Mouse (Mus musculus) liver, postnatal 0 days (tissue): ENCODE data around the gene Ptbp2. TPM values are rescaled to one million over a fixed set of nuclear protein-coding genes. Genes with fewer than 3 reads are reported as not detected.

Experiments
- ATAC-seq: fragments of 200-750 bp; cut with Nextera tagmentation; 2 replicates; pipeline ENCODE4 v1.8.0; 2017; ENCODE audit warnings: mild to moderate bottlenecking, moderate library complexity
- DNase-seq: peaks from one replicate; pipeline ENCODE4 v3.0.0-alpha.2; 2016
- H3K27ac ChIP-seq: fragments of 300-500 bp; sonication (generic); 2 replicates; pipeline ENCODE4 v1.5.1; 2014; ENCODE audit warnings: antibody characterized with exemption, moderate library complexity, mild to moderate bottlenecking, low read depth
- H3K27me3 ChIP-seq: fragments of 300-500 bp; sonication (generic); 2 replicates; pipeline ENCODE4 v1.6.1; 2014; ENCODE audit warnings: low read length, control low read depth, mixed read lengths; ENCODE audit not compliant: insufficient read depth
- H3K36me3 ChIP-seq: fragments of 300-500 bp; sonication (generic); replicated peaks from 2 replicates; pipeline ENCODE4 v1.6.1; 2014; ENCODE audit warnings: mild to moderate bottlenecking, control low read depth, low read length, moderate library complexity, mixed read lengths; ENCODE audit not compliant: insufficient read depth
- H3K4me1 ChIP-seq: fragments of 300-500 bp; sonication (generic); 2 replicates; pipeline ENCODE4 v1.6.1; 2014; ENCODE audit warnings: antibody characterized with exemption, mild to moderate bottlenecking, control low read depth; ENCODE audit not compliant: insufficient read depth
- H3K4me2 ChIP-seq: fragments of 300-500 bp; sonication (generic); 2 replicates; pipeline ENCODE4 v1.6.1; 2014; ENCODE audit warnings: low read depth, mild to moderate bottlenecking, low read length, moderate library complexity, mixed read lengths
- H3K4me3 ChIP-seq: fragments of 300-500 bp; sonication (generic); 2 replicates; pipeline ENCODE4 v1.5.1; 2014; ENCODE audit warnings: low read depth, low read length
- H3K9ac ChIP-seq: fragments of 300-500 bp; sonication (generic); replicated peaks from 2 replicates; pipeline ENCODE4 v1.6.1; 2014; ENCODE audit warnings: mild to moderate bottlenecking, moderate library complexity
- H3K9me3 ChIP-seq: fragments of 300-500 bp; sonication (generic); 2 replicates; pipeline ENCODE4 v1.6.1; 2016; ENCODE audit warnings: mild to moderate bottlenecking, control low read depth, low read length, mixed read lengths
- CTCF ChIP-seq: sonication (generic); IDR thresholded peaks from 2 replicates; pipeline ENCODE4 v1.5.1; 2016; ENCODE audit warnings: antibody characterized with exemption, low read depth
- EP300 ChIP-seq: IDR thresholded peaks from 2 replicates; pipeline ENCODE4 v1.6.1; 2016; ENCODE audit warnings: antibody characterized with exemption, low read depth, mild to moderate bottlenecking
- WGBS: fragments of 180-500 bp; shearing (Covaris S2); extraction: QIAGEN DNeasy Blood & Tissue Kit; methylation state at CpG from one replicate; pipeline ENCODE4 v1.1.7; 2014; ENCODE audit not compliant: insufficient replicate concordance; 5-methylcytosine and 5-hydroxymethylcytosine counted together
- microRNA-seq: library from miRNA; unstranded; fragments of <30 nt; microRNA quantifications from one replicate; pipeline ENCODE4, GENCODE M21; 2016
- polyA plus RNA-seq: library from polyadenylated mRNA; unstranded; fragments of >200 nt; fragmentation: Nextera tagmentation; extraction: Ambion mirVana; gene quantifications from 2 replicates; pipeline ENCODE4 v1.2.1, GENCODE M21; 2015

Gene Ptbp2
- polyA plus RNA-seq, 1 experiment from 2014 or later, result 9.1 TPM

- no peak for ATAC-seq
- Histone ChIP-seq H3K4me3 (no peak overlapping the region), H3K9ac (no peak overlapping the region)
Measured at GRCm38 (mm10) chr3:119729863-119730262, 54.4 kb downstream of the Ptbp2 start.

DNA sequence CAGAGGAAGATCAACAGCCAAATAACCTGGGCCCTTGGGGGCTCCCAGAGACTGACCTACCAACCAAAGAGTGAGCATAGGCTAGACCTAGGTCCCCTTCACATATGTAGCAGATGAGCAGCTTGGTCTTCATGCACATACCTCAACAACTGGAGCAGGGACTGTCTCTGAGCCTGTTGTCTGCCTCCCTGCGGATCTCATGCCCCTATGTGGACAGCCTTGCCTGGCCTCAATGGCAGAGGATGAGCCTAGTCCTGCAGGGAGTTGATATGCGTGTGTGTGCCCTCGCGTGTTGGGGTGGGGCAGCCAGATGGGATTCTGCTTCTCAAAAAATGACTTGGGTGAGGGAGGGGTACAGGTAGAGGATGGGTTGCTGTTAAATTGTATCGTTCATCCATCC is 72.2 kb downstream of the Ptbp2 start:
- no peak for ATAC-seq

More at GRCm38 (mm10) chr3:119729863-119730262, 54.4 kb downstream of the Ptbp2 start:
- DNase-seq, result no peak
- Histone ChIP-seq H3K9me3 (no peaks in the 10 kb centered on the region), H3K4me2 (no peak overlapping the region), H3K36me3 (peaks cover 16% of the 10 kb centered on the region), H3K4me1 (no peaks in the 10 kb centered on the region), H3K27me3 (no peaks in the 10 kb centered on the region), H3K27ac (no peak overlapping the region)
- 79% methylated on average over 2 of the region's 2 CpGs for WGBS
- TF ChIP-seq CTCF, result no peak
- no peak for TF ChIP-seq EP300

DNA sequence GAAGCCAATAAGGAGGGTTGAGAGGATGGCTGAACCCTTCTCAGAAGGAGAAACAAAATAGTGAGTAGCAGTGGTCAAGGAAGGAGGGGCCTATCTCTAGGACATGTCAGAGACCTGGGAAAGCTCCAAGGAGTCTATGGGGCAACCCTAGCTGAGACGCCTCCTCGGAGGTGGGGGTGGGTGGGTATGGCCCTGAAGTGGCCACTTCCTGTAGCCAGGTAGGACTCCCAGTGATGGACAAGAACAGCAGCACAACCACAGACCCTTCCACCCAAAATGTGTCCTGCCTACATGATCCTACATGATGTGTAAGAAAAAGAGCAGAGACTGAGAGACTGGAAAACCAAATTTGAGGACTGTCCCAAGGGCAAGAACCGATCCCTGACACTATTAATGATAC is 72.8 kb downstream of the Ptbp2 start:
- DNase-seq, result no peak
- no peak overlapping the region for H3K9ac ChIP-seq

More for the DNA sequence above, 72.2 kb downstream of the Ptbp2 start:
- no peak for DNase-seq
- Histone ChIP-seq H3K4me1 (no peaks in the 10 kb centered on the region), H3K36me3 (no peaks in the 10 kb centered on the region), H3K9me3 (no peaks in the 10 kb centered on the region), H3K4me3 (no peak overlapping the region), H3K27ac (no peak overlapping the region), H3K9ac (no peak overlapping the region), H3K27me3 (no peaks in the 10 kb centered on the region), H3K4me2 (no peak overlapping the region)
- WGBS, result 90% methylated on average over 5 of the region's 5 CpGs
- TF ChIP-seq CTCF, result no peak
- no peak for TF ChIP-seq EP300

GRCm38 (mm10) chr3:119701467-119701866 is 82.8 kb downstream of the Ptbp2 start:
- Histone ChIP-seq H3K27ac (no peak overlapping the region), H3K36me3 (no peaks in the 10 kb centered on the region), H3K9ac (no peak overlapping the region), H3K9me3 (no peaks in the 10 kb centered on the region), H3K4me1 (no peaks in the 10 kb centered on the region; the same call in 1 of the 2 replicates), H3K27me3 (no peaks in the 10 kb centered on the region), H3K4me2 (no peak overlapping the region), H3K4me3 (no peak overlapping the region)
- peak; percentile 58; the same call in 1 of the 2 replicates for ATAC-seq
- WGBS, result 48% methylated on average over 3 of the region's 3 CpGs
- DNase-seq, result no peak
- TF ChIP-seq EP300, result no peak
- no peak for TF ChIP-seq CTCF

More for the DNA sequence above, 72.8 kb downstream of the Ptbp2 start:
- no peaks in the 10 kb centered on the region for H3K27me3 ChIP-seq
- no peak for ATAC-seq
- H3K4me3 ChIP-seq, result no peak overlapping the region
- no peak overlapping the region for H3K4me2 ChIP-seq
- H3K4me1 ChIP-seq, result no peaks in the 10 kb centered on the region
- no peaks in the 10 kb centered on the region for H3K9me3 ChIP-seq
- WGBS, result 88% methylated on average over 3 of the region's 3 CpGs
- no peak overlapping the region for H3K27ac ChIP-seq
- H3K36me3 ChIP-seq, result no peaks in the 10 kb centered on the region
- no peak for TF ChIP-seq CTCF
- TF ChIP-seq EP300, result no peak

- Histone ChIP-seq H3K4me1 (no peaks in the 10 kb centered on the region), H3K27me3 (no peaks in the 10 kb centered on the region), H3K9ac (no peak overlapping the region), H3K36me3 (no peaks in the 10 kb centered on the region), H3K27ac (no peak overlapping the region), H3K4me3 (no peak overlapping the region), H3K9me3 (no peaks in the 10 kb centered on the region), H3K4me2 (no peak overlapping the region)
- 68% methylated on average over 6 of the region's 6 CpGs for WGBS
- ATAC-seq, result no peak
- TF ChIP-seq CTCF (no peak), EP300 (no peak)
- no peak for DNase-seq
Measured at GRCm38 (mm10) chr3:119684741-119685140, 99.5 kb downstream of the Ptbp2 start.

Small RNAs within 50 kb of the gene (microRNA-seq; reads per million reads assigned to microRNA genes)
- not detected for gene Gm24744
